Mouse (Mus musculus) CH12.LX (cell line): Measurements from ENCODE around the gene Rufy1. TPM values are rescaled to one million over a fixed set of nuclear protein-coding genes. Genes with fewer than 3 reads are reported as not detected.

ENCODE experiments used
- DNase-seq: peaks from one replicate; pipeline ENCODE4 v3.0.0-alpha.2; 2013; ENCODE audit errors: extremely low read depth
- H3K27ac ChIP-seq: 2 replicates; pipeline ENCODE4 v1.5.1; 2012; ENCODE audit warnings: low read depth, mild to moderate bottlenecking, control low read depth, moderate library complexity; ENCODE audit not compliant: insufficient read depth
- H3K27me3 ChIP-seq: replicated peaks from 2 replicates; pipeline ENCODE3; 2012; ENCODE audit warnings: inconsistent platforms
- H3K36me3 ChIP-seq, 2 experiments: replicated peaks in 1 of 2; 2 replicates each; pipeline versions ENCODE3 to v1.6.1; 2012; ENCODE audit warnings: inconsistent platforms in 1 of 2, low read length in 1 of 2, mild to moderate bottlenecking in 1 of 2, mixed read lengths in 1 of 2, moderate library complexity in 1 of 2; ENCODE audit not compliant: control insufficient read depth in 1 of 2, insufficient read depth in 1 of 2
- H3K4me1 ChIP-seq, 2 experiments: 2 replicates each; pipeline ENCODE4 v1.6.1; 2012; ENCODE audit warnings: inconsistent platforms in 1 of 2, moderate library complexity in 1 of 2; ENCODE audit not compliant: insufficient read depth in 2 of 2, control insufficient read depth in 1 of 2
- H3K4me2 ChIP-seq: 2 replicates; pipeline ENCODE4 v1.6.1; 2012; ENCODE audit warnings: low read depth, mild to moderate bottlenecking, control low read depth; ENCODE audit not compliant: poor library complexity, insufficient read depth, severe bottlenecking
- H3K4me3 ChIP-seq, 3 experiments: fragments of 150-350 bp in 1 of 3; sonication (generic) in 1 of 3; replicated peaks in 1 of 3; 2 replicates each; pipeline versions ENCODE3 to v1.5.1; 2011 to 2012; ENCODE audit warnings: low read depth in 2 of 3, low read length in 2 of 3, mild to moderate bottlenecking in 2 of 3, moderate library complexity in 2 of 3, control low read depth in 1 of 3, improper control_type of control experiment in 1 of 3, inconsistent platforms in 1 of 3, mixed read lengths in 1 of 3; ENCODE audit not compliant: poor library complexity in 1 of 3
- H3K79me2 ChIP-seq: replicated peaks from 2 replicates; pipeline ENCODE4 v1.6.1; 2012; ENCODE audit warnings: mild to moderate bottlenecking, moderate library complexity; ENCODE audit not compliant: control insufficient read depth, poor library complexity, insufficient read depth, severe bottlenecking; ENCODE audit errors: extremely low read depth
- H3K9ac ChIP-seq: 2 replicates; pipeline ENCODE4 v1.6.1; 2012; ENCODE audit warnings: low read depth, mild to moderate bottlenecking, control low read depth, moderate library complexity; ENCODE audit not compliant: insufficient read depth
- H3K9me3 ChIP-seq: replicated peaks from 2 replicates; pipeline ENCODE3; 2012; ENCODE audit warnings: low read length, inconsistent platforms, mixed read lengths
- CTCF ChIP-seq, 2 experiments: IDR thresholded peaks in 1 of 2; conservative IDR thresholded peaks in 1 of 2; 2 replicates each; pipeline ENCODE4 v1.5.1; 2011 to 2012; ENCODE audit warnings: low read depth in 2 of 2, low read length in 2 of 2, improper control_type of control experiment in 1 of 2, inconsistent platforms in 1 of 2, mild to moderate bottlenecking in 1 of 2, moderate library complexity in 1 of 2
- E2F4 ChIP-seq: IDR thresholded peaks from 2 replicates; pipeline ENCODE4 v1.6.1; 2011; ENCODE audit warnings: low read depth, low read length, improper control_type of control experiment; ENCODE audit not compliant: insufficient replicate concordance
- ELF1 ChIP-seq: IDR thresholded peaks from 2 replicates; pipeline ENCODE4 v1.6.1; 2014; ENCODE audit warnings: low read depth, mild to moderate bottlenecking, inconsistent platforms, low read length, improper control_type of control experiment
- ETS1 ChIP-seq: conservative IDR thresholded peaks from 2 replicates; pipeline ENCODE4 v1.6.1; 2012; ENCODE audit warnings: low read depth, mild to moderate bottlenecking, inconsistent platforms, low read length, improper control_type of control experiment, moderate library complexity
- JUN ChIP-seq: IDR thresholded peaks from 2 replicates; pipeline ENCODE4 v1.6.1; 2011; ENCODE audit warnings: low read depth, mild to moderate bottlenecking, low read length, improper control_type of control experiment, moderate library complexity; ENCODE audit not compliant: insufficient read depth
- JUND ChIP-seq: conservative IDR thresholded peaks from 2 replicates; pipeline ENCODE4 v1.6.1; 2011; ENCODE audit warnings: low read depth, low read length, improper control_type of control experiment
- MAFK ChIP-seq: IDR thresholded peaks from 2 replicates; pipeline ENCODE4 v1.6.1; 2011; ENCODE audit warnings: low read length, improper control_type of control experiment; ENCODE audit not compliant: insufficient replicate concordance
- MAX ChIP-seq: IDR thresholded peaks from 2 replicates; pipeline ENCODE4 v1.6.1; 2011; ENCODE audit warnings: low read length, improper control_type of control experiment
- MYC ChIP-seq: IDR thresholded peaks from 2 replicates; pipeline ENCODE4 v1.6.1; 2011; ENCODE audit warnings: low read depth, mild to moderate bottlenecking, improper control_type of control experiment, low read length
- NRF1 ChIP-seq: IDR thresholded peaks from 2 replicates; pipeline ENCODE4 v1.6.1; 2014; ENCODE audit warnings: low read depth, mild to moderate bottlenecking, inconsistent platforms, low read length, improper control_type of control experiment, moderate library complexity
- PAX5 ChIP-seq: IDR thresholded peaks from 2 replicates; pipeline ENCODE4 v1.6.1; 2012; ENCODE audit warnings: low read length, inconsistent platforms, mixed read lengths
- RAD21 ChIP-seq: IDR thresholded peaks from 2 replicates; pipeline ENCODE4 v1.6.1; 2011; ENCODE audit warnings: low read depth, mild to moderate bottlenecking, low read length, improper control_type of control experiment, moderate library complexity
- RCOR1 ChIP-seq: conservative IDR thresholded peaks from 2 replicates; pipeline ENCODE4 v1.6.1; 2012; ENCODE audit warnings: low read depth, mild to moderate bottlenecking, inconsistent platforms, low read length, improper control_type of control experiment
- TCF12 ChIP-seq: IDR thresholded peaks from 2 replicates; pipeline ENCODE4 v1.6.1; 2014; ENCODE audit warnings: low read depth, mild to moderate bottlenecking, inconsistent platforms, low read length, improper control_type of control experiment
- UBTF ChIP-seq: IDR thresholded peaks from 2 replicates; pipeline ENCODE4 v1.6.1; 2012; ENCODE audit warnings: low read depth, mild to moderate bottlenecking, inconsistent platforms, low read length, improper control_type of control experiment, moderate library complexity
- ZKSCAN1 ChIP-seq: IDR thresholded peaks from 2 replicates; pipeline ENCODE4 v1.6.1; 2012; ENCODE audit warnings: low read depth, inconsistent platforms, low read length, improper control_type of control experiment, borderline replicate concordance
- dilution Hi-C: fragments of 300-500 bp; cut with MboI; formaldehyde crosslinking; loops from 2 replicates; pipeline ENCODE4 v1.14.3; 2020; ENCODE audit warnings: low sequenced_read_pairs; ENCODE audit not compliant: extremely low pct_unique_long_range_greater_than_20kb, extremely low pct_ligation_motif_present
- in situ Hi-C: fragments of 300-500 bp; cut with MboI; formaldehyde crosslinking; loops from 3 replicates; pipeline ENCODE4 v1.14.3; 2019; ENCODE audit warnings: low sequenced_read_pairs, low pct_ligation_motif_present, low pct_unique_long_range_greater_than_20kb, mixed read lengths
- polyA plus RNA-seq: library from polyadenylated mRNA; unstranded; fragments of >175 nt; gene quantifications from 2 replicates; pipeline ENCODE4 v1.2.1, GENCODE M21; 2012; ENCODE audit warnings: low read depth; ENCODE audit not compliant: insufficient read length
- total RNA-seq, 2 experiments: library from RNA; depleted of rRNA; stranded (reverse); fragments of 300-350 nt in 1 of 2; fragments of >200 nt in 1 of 2; gene quantifications; 2 replicates each; pipeline ENCODE4 v1.2.3; 2012 to 2014

The Rufy1 gene
- total and polyA plus RNA-seq, 3 experiments: 11.0 to 21.3 (median 18.0) TPM

GRCm38 (mm10) chr11:50421461-50421860 is 9.5 kb downstream of the Rufy1 start:
- Histone ChIP-seq H3K4me1 (peaks cover 2 to 55% of the 10 kb centered on the region in 2 experiments; a peak in 3 of 4 replicates), H3K27ac (no peak overlapping the region), H3K79me2 (peaks cover 4% of the 10 kb centered on the region; the same call in 1 of the 2 replicates), H3K9me3 (no peaks in the 10 kb centered on the region), H3K36me3 (peaks cover 26 to 41% of the 10 kb centered on the region in 2 experiments), H3K4me2 (no peak overlapping the region), H3K4me3 (no peak overlapping the region), H3K9ac (no peak overlapping the region), H3K27me3 (no peaks in the 10 kb centered on the region)
- TF ChIP-seq JUN (no peak), CTCF (conservative IDR thresholded peaks at IDR 0.05 in 1 of 2, IDR thresholded peaks at IDR 0.05 in 1 of 2; ENCODE audit: low read depth in 2 of 2, low read length in 2 of 2) (no peak), PAX5 (no peak), JUND (no peak), MYC (no peak), MAX (no peak), RCOR1 (no peak), NRF1 (no peak), ETS1 (no peak), E2F4 (no peak)
- dilution Hi-C loops: no loop called here
- no peak for DNase-seq
- in situ Hi-C loops: no loop called here

- Histone ChIP-seq H3K4me3 (no peak overlapping the region), H3K9me3 (no peaks in the 10 kb centered on the region), H3K27me3 (no peaks in the 10 kb centered on the region), H3K4me2 (no peak overlapping the region), H3K36me3 (peaks cover 41 to 64% of the 10 kb centered on the region in 2 experiments), H3K4me1 (peaks cover 6 to 44% of the 10 kb centered on the region in 2 experiments), H3K27ac (no peak overlapping the region), H3K9ac (no peak overlapping the region), H3K79me2 (no peaks in the 10 kb centered on the region)
- in situ Hi-C loops (no loop called here), dilution Hi-C loops (no loop called here)
- TF ChIP-seq ETS1: no peak
- TF ChIP-seq ZKSCAN1: no peak
- no peak for TF ChIP-seq ELF1
- TF ChIP-seq MAFK: no peak
- no peak for TF ChIP-seq PAX5
- no peak for TF ChIP-seq UBTF
- no peak for TF ChIP-seq TCF12
- TF ChIP-seq RAD21: no peak
- TF ChIP-seq MYC: no peak
- DNase-seq: no peak
Measured at GRCm38 (mm10) chr11:50417856-50418255, 13.1 kb downstream of the Rufy1 start.
